ENCODE assay signal across 8 mouse cellular contexts in genomic region chr19:36789873-36790733, GRCm38 (mm10). TPM values are rescaled to one million over a fixed set of nuclear protein-coding genes. Genes with fewer than 3 reads are reported as not detected.
DNase-seq lines count a peak whose midpoint lies in the region; ATAC-seq and TF ChIP-seq lines count a peak whose summit lies in the region.

No protein-coding gene starts in this region.

- no peak overlapping the region for H3K4me3 ChIP-seq in lung, embryonic 14.5 days (ENCODE audit: low read depth, low read length)
- no peak overlapping the region for H3K4me3 ChIP-seq in lung, adult 2 months (replicated peaks; ENCODE audit: extremely low read depth, low read depth, low read length)
- H3K4me3 ChIP-seq in limb, embryonic 15.5 days: no peak overlapping the region
- H3K4me3 ChIP-seq in forebrain, embryonic 13.5 days: no peak overlapping the region
- no peak overlapping the region for H3K4me3 ChIP-seq in forebrain, embryonic 15.5 days

- ATAC-seq in lung, embryonic 14.5 days (ENCODE audit: insufficient read depth): peak; percentile 81
- ATAC-seq in limb, embryonic 15.5 days (ENCODE audit: insufficient number of reproducible peaks, low FRiP score, low TSS enrichment, low read depth): peak; percentile 73
- no peak for ATAC-seq in forebrain, embryonic 13.5 days
- no peak for ATAC-seq in forebrain, embryonic 15.5 days (replicated peaks)

- no peaks in the 10 kb centered on the region for H3K27me3 ChIP-seq in lung, embryonic 14.5 days (ENCODE audit: insufficient read depth, low read length)
- H3K27me3 ChIP-seq in limb, embryonic 15.5 days: no peaks in the 10 kb centered on the region
- H3K27me3 ChIP-seq in forebrain, embryonic 13.5 days: no peaks in the 10 kb centered on the region
- H3K27me3 ChIP-seq in forebrain, embryonic 15.5 days: no peaks in the 10 kb centered on the region

- WGBS in lung, embryonic 14.5 days: 56% methylated on average over 17 of the region's 17 CpGs
- WGBS in lung, adult 2 months: 63% methylated on average over 17 of the region's 17 CpGs
- WGBS in limb, embryonic 15.5 days: 44% methylated on average over 17 of the region's 17 CpGs
- WGBS in forebrain, embryonic 13.5 days: 84% methylated on average over 17 of the region's 17 CpGs
- 84% methylated on average over 17 of the region's 17 CpGs for WGBS in forebrain, embryonic 15.5 days

- no peak for TF ChIP-seq CTCF in lung, embryonic 14.5 days (IDR thresholded peaks at IDR 0.05; ENCODE audit: low read depth)
- no peak for TF ChIP-seq CTCF in lung, adult 2 months (IDR thresholded peaks at IDR 0.05; ENCODE audit: insufficient read depth, low read length)

- peaks cover 5% of the 10 kb centered on the region; the same call in 1 of the 2 replicates for H3K4me1 ChIP-seq in lung, embryonic 14.5 days (ENCODE audit: insufficient read depth)
- peaks cover 12% of the 10 kb centered on the region for H3K4me1 ChIP-seq in lung, adult 2 months (ENCODE audit: control insufficient read depth, insufficient read depth, low read length)
- H3K4me1 ChIP-seq in limb, embryonic 15.5 days: peaks cover 11% of the 10 kb centered on the region
- no peaks in the 10 kb centered on the region for H3K4me1 ChIP-seq in forebrain, embryonic 13.5 days
- H3K4me1 ChIP-seq in forebrain, embryonic 15.5 days: no peaks in the 10 kb centered on the region

- DNase-seq in lung, embryonic 14.5 days: peak; percentile 94
- DNase-seq in lung, adult 2 months: no peak
- peak; percentile 27 for DNase-seq in cerebellum, adult 9-11 months
- peak; percentile 20 for DNase-seq in heart, postnatal 25 days (ENCODE audit: low spot score)
- no peak for DNase-seq in layer of hippocampus, adult 8-10 months (ENCODE audit: low spot score in 2 of 2)

- no peak overlapping the region for H3K9ac ChIP-seq in lung, embryonic 14.5 days
- H3K9ac ChIP-seq in limb, embryonic 15.5 days: no peak overlapping the region
- H3K9ac ChIP-seq in forebrain, embryonic 13.5 days: no peak overlapping the region
- H3K9ac ChIP-seq in forebrain, embryonic 15.5 days (replicated peaks): no peak overlapping the region

- intact Hi-C loops in heart, postnatal 25 days (cut with DNase I): no loop called here

- no peaks in the 10 kb centered on the region for H3K9me3 ChIP-seq in lung, embryonic 14.5 days (ENCODE audit: low read depth, low read length)
- no peaks in the 10 kb centered on the region for H3K9me3 ChIP-seq in limb, embryonic 15.5 days
- H3K9me3 ChIP-seq in forebrain, embryonic 13.5 days (replicated peaks): no peaks in the 10 kb centered on the region
- H3K9me3 ChIP-seq in forebrain, embryonic 15.5 days: no peaks in the 10 kb centered on the region

- TF ChIP-seq POLR2A in lung, adult 2 months (IDR thresholded peaks at IDR 0.05; ENCODE audit: borderline replicate concordance, extremely low read depth, low read depth, low read length): no peak

- peak overlapping the region; percentile 37 for H3K27ac ChIP-seq in lung, embryonic 14.5 days (ENCODE audit: low read depth)
- H3K27ac ChIP-seq in limb, embryonic 15.5 days: peak overlapping the region; percentile 48
- H3K27ac ChIP-seq in forebrain, embryonic 13.5 days: no peak overlapping the region
- no peak overlapping the region for H3K27ac ChIP-seq in forebrain, embryonic 15.5 days (replicated peaks)

- no peak overlapping the region for H3K4me2 ChIP-seq in lung, embryonic 14.5 days
- no peak overlapping the region for H3K4me2 ChIP-seq in limb, embryonic 15.5 days
- no peak overlapping the region for H3K4me2 ChIP-seq in forebrain, embryonic 13.5 days
- no peak overlapping the region for H3K4me2 ChIP-seq in forebrain, embryonic 15.5 days (replicated peaks)

- H3K36me3 ChIP-seq in lung, embryonic 14.5 days (ENCODE audit: insufficient read depth): no peaks in the 10 kb centered on the region
- H3K36me3 ChIP-seq in limb, embryonic 15.5 days: no peaks in the 10 kb centered on the region
- no peaks in the 10 kb centered on the region for H3K36me3 ChIP-seq in forebrain, embryonic 13.5 days (ENCODE audit: poor library complexity, severe bottlenecking)
- no peaks in the 10 kb centered on the region for H3K36me3 ChIP-seq in forebrain, embryonic 15.5 days

RNA-seq across cellular contexts. Expression of gene Tnks2, which starts 43.9 kb away (rescaled TPM):
- polyA plus RNA-seq in lung, embryonic 14.5 days (2014; fragmentation: Nextera tagmentation; extraction: Ambion mirVana): 81.7 and 87.2 TPM in 2 replicates
- 23.6 and 28.9 TPM in 2 replicates for polyA plus RNA-seq in lung, adult 2 months (2012; rRNA removed)
- total RNA-seq in heart, postnatal 25 days (2021): 10 to 100 TPM; 73.8 to 79.6 TPM
- polyA plus RNA-seq in limb, embryonic 15.5 days (2015; fragmentation: Nextera tagmentation; extraction: Ambion mirVana): 31.9 and 45.7 TPM in 2 replicates
- 41.5 and 41.9 TPM in 2 replicates for polyA plus RNA-seq in forebrain, embryonic 13.5 days (2015; fragmentation: Nextera tagmentation; extraction: Ambion mirVana)
- total RNA-seq in layer of hippocampus, adult 8-10 months (2022): 100 to 1,000 TPM; 113 to 120 (median 119) TPM
- 43.0 TPM in 2 replicates for polyA plus RNA-seq in forebrain, embryonic 15.5 days (2015; fragmentation: Nextera tagmentation; extraction: Ambion mirVana)

RNA-seq across cellular contexts. Expression of gene Ppp1r3c, which starts 53.6 kb away (rescaled TPM):
- polyA plus RNA-seq in lung, embryonic 14.5 days (2014; fragmentation: Nextera tagmentation; extraction: Ambion mirVana): 67.5 and 80.9 TPM in 2 replicates
- 5.4 and 9.8 TPM in 2 replicates for polyA plus RNA-seq in lung, adult 2 months (2012; rRNA removed)
- 100 to 1,000 TPM in 1 of 2 experiments, 10 to 100 TPM in 1; 94.9 to 102 TPM for total RNA-seq in heart, postnatal 25 days (2021)
- 20.6 and 21.4 TPM in 2 replicates for polyA plus RNA-seq in limb, embryonic 15.5 days (2015; fragmentation: Nextera tagmentation; extraction: Ambion mirVana)
- 3.7 and 4.9 TPM in 2 replicates for polyA plus RNA-seq in forebrain, embryonic 13.5 days (2015; fragmentation: Nextera tagmentation; extraction: Ambion mirVana)
- total RNA-seq in layer of hippocampus, adult 8-10 months (2022): 10 to 100 TPM; 54.6 to 70.2 (median 64.5) TPM
- polyA plus RNA-seq in forebrain, embryonic 15.5 days (2015; fragmentation: Nextera tagmentation; extraction: Ambion mirVana): 6.3 and 8.2 TPM in 2 replicates

Comparison
In these comparisons a context has a peak if more than half of its experiments do, and no peak if none do; other contexts are left out.
1. DNase-seq: peak in lung, embryonic 14.5 days (single experiment), cerebellum, adult 9-11 months (single experiment) and heart, postnatal 25 days (single experiment); none in lung, adult 2 months (single experiment) and layer of hippocampus, adult 8-10 months (0 of 2).
2. ATAC-seq: peak in lung, embryonic 14.5 days (single experiment) and limb, embryonic 15.5 days (single experiment); none in forebrain, embryonic 13.5 days (single experiment) and forebrain, embryonic 15.5 days (single experiment).
3. H3K27ac ChIP-seq: peak in lung, embryonic 14.5 days (single experiment) and limb, embryonic 15.5 days (single experiment); none in forebrain, embryonic 13.5 days (single experiment) and forebrain, embryonic 15.5 days (single experiment).